Mouse (Mus musculus) lung, adult 2 months (tissue): ENCODE results near the gene Cda.

Source experiments
- CTCF ChIP-seq: fragments of 200-500 bp; IDR thresholded peaks from 2 replicates; pipeline ENCODE4 v1.5.1; 2011; ENCODE audit warnings: mild to moderate bottlenecking, low read length, control low read depth; ENCODE audit not compliant: insufficient read depth
- POLR2A ChIP-seq: fragments of 200-500 bp; IDR thresholded peaks from 2 replicates; pipeline ENCODE4 v1.6.1; 2011; ENCODE audit warnings: low read depth, mild to moderate bottlenecking, control low read depth, low read length, borderline replicate concordance; ENCODE audit errors: extremely low read depth

DNA sequence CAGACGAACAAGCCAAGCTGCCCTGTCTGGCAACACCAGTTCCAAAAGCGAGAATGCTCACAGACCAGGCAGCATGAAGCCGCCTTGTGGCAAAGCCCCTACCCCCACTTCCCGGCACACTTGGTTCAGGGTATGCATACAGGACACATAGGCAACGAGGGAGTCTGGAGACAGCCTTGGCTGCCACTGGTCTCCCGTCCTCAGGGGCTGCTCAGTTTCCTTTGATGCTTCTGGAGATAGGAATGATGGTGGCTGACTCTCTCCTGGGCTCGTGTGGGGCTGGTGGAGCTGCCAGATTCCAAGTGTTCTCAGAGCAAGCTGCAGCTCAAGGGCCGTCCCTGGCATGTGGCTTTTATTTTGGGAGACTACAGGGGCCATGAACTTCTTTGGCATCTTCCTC lies 26.4 kb downstream of the Cda start:
- TF ChIP-seq POLR2A (no peak), CTCF (no peak)
